Mouse (Mus musculus) C2C12 (cell line): ENCODE data around the gene Pbp2. TPM values are rescaled to one million over a fixed set of nuclear protein-coding genes. Genes with fewer than 3 reads are reported as not detected.

Source experiments
- H3K27me3 ChIP-seq: one replicate; pipeline ENCODE4 v1.6.1; 2011; ENCODE audit not compliant: control insufficient read depth, insufficient read depth, insufficient read length
- H3K36me3 ChIP-seq: one replicate; pipeline ENCODE4 v1.6.1; 2011; ENCODE audit not compliant: control insufficient read depth, insufficient read depth
- H3K4me3 ChIP-seq: one replicate; pipeline ENCODE4 v1.5.1; 2011; ENCODE audit warnings: mild to moderate bottlenecking, control low read depth; ENCODE audit not compliant: poor library complexity, insufficient read depth, severe bottlenecking
- H3K79me2 ChIP-seq: one replicate; pipeline ENCODE4 v1.6.1; 2011; ENCODE audit not compliant: control insufficient read depth, insufficient read depth
- H3K79me3 ChIP-seq: one replicate; pipeline ENCODE4 v1.6.1; 2011; ENCODE audit warnings: low read depth, control low read depth
- H3ac ChIP-seq: one replicate; pipeline ENCODE3; 2011; ENCODE audit warnings: low read depth; ENCODE audit not compliant: control insufficient read depth, insufficient read length
- CEBPB ChIP-seq: IDR thresholded peaks from one replicate; pipeline ENCODE4 v1.6.1; 2011; ENCODE audit warnings: low read depth, mild to moderate bottlenecking, control low read depth, moderate library complexity
- CTCF ChIP-seq: IDR thresholded peaks from one replicate; pipeline ENCODE4 v1.5.1; 2011; ENCODE audit not compliant: control insufficient read depth, insufficient read depth, insufficient read length
- FOSL1 ChIP-seq: IDR thresholded peaks from one replicate; pipeline ENCODE4 v1.8.0; 2011; ENCODE audit warnings: mild to moderate bottlenecking, low read length; ENCODE audit not compliant: poor library complexity, insufficient read depth, severe bottlenecking
- MAX ChIP-seq: IDR thresholded peaks from one replicate; pipeline ENCODE4 v1.6.1; 2011; ENCODE audit warnings: mild to moderate bottlenecking, control low read depth
- MYOD1 ChIP-seq: IDR thresholded peaks from one replicate; pipeline ENCODE4 v1.6.1; 2011; ENCODE audit warnings: low read depth; ENCODE audit not compliant: control insufficient read depth, insufficient read length
- MYOG ChIP-seq: IDR thresholded peaks from one replicate; pipeline ENCODE4 v1.6.1; 2011; ENCODE audit not compliant: control insufficient read depth, insufficient read length; ENCODE audit errors: extremely low read depth
- USF1 ChIP-seq: IDR thresholded peaks from one replicate; pipeline ENCODE4 v1.6.1; 2011; ENCODE audit warnings: low read depth, mild to moderate bottlenecking, control low read depth, moderate library complexity
- long read RNA-seq, 2 experiments: library from polyadenylated mRNA; unstranded; transcript quantifications; one replicate each; pipeline ENCODE4 v2.0.0; 2019 to 2020
- polyA plus RNA-seq: library from polyadenylated mRNA; unstranded; fragments of >200 nt; fragmentation: generic; extraction: Trizol; gene quantifications from one replicate; pipeline ENCODE4 v1.2.1, GENCODE M21; 2012; ENCODE audit warnings: missing spikeins

Gene Pbp2
- polyA plus RNA-seq: 0.41 TPM
- long read RNA-seq, experiment 1: 0 reads
- long read RNA-seq, experiment 2: 0 reads

DNA sequence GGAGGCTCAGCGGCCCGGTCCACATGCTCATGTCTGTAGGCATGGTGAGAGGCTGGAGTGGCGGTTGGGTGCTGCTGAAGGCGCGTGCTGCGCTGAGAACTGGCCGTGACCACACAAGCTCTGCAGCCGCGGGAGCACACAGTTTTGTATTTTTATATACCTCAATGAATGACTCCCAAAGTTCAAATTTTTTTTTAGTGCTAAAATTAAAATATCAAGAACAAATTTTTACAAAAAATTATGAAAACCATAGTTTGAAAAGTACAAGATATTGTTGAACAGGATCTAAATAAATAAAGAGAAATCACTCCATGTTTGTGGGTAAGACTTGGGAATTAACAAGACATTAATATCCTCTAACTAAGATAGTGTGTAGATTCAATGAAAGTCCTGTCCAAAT lies at the start of gene Pbp2:
Gene Pbp2 (minus strand): TSS at position 101 of the 400 bp plus-strand sequence.
- TF ChIP-seq MAX (no peak), CTCF (no peak), MYOD1 (no peak), MYOG (no peak)
- H3K79me3 ChIP-seq: no peaks in the 10 kb centered on the region
- H3K4me3 ChIP-seq: no peak within 1 kb of the TSS
- H3K36me3 ChIP-seq: no peaks in the 10 kb centered on the region
- no peaks in the 10 kb centered on the region for H3K27me3 ChIP-seq
- H3K79me2 ChIP-seq: no peaks in the 10 kb centered on the region
- H3ac ChIP-seq: no peak within 1 kb of the TSS

GRCm38 (mm10) chr6:135354953-135355352 lies 44.7 kb upstream of the Pbp2 start:
- H3K36me3 ChIP-seq: no peaks in the 10 kb centered on the region
- no peaks in the 10 kb centered on the region for H3K79me3 ChIP-seq
- H3K79me2 ChIP-seq: no peaks in the 10 kb centered on the region
- no peak overlapping the region for H3K4me3 ChIP-seq
- H3ac ChIP-seq: no peak overlapping the region
- H3K27me3 ChIP-seq: no peaks in the 10 kb centered on the region
- TF ChIP-seq MYOD1 (no peak), CEBPB (no peak), MYOG (no peak), MAX (no peak), CTCF (no peak), USF1 (no peak), FOSL1 (no peak)

DNA sequence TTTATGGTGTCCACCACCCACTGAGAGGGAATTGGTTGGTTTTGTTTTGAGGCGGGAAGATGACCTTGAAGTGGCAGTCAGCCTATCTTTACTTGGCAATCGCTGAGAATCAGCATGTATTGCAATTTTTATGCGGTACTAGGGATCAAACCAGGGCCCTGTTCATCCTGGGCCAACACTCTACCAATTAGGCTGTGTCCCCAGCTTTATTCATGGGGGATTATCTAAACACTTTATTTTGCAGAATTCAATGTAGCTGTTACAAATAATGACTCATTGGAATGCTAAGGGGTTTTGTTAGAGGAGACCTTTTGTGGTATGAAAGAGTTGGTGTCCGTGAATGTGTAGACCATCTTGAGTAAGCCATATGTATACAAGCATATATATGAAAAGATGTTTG lies 42.3 kb upstream of the Pbp2 start:
- no peaks in the 10 kb centered on the region for H3K79me2 ChIP-seq
- no peaks in the 10 kb centered on the region for H3K36me3 ChIP-seq
- no peaks in the 10 kb centered on the region for H3K79me3 ChIP-seq
- H3K4me3 ChIP-seq: no peak overlapping the region
- no peak overlapping the region for H3ac ChIP-seq
- H3K27me3 ChIP-seq: no peaks in the 10 kb centered on the region
- no peak for TF ChIP-seq MAX
- no peak for TF ChIP-seq CTCF
- TF ChIP-seq MYOG: no peak
- no peak for TF ChIP-seq MYOD1
- no peak for TF ChIP-seq CEBPB

- H3K27me3 ChIP-seq: no peaks in the 10 kb centered on the region
- H3K36me3 ChIP-seq: no peaks in the 10 kb centered on the region
- H3K4me3 ChIP-seq: no peak overlapping the region
- no peaks in the 10 kb centered on the region for H3K79me2 ChIP-seq
- peak overlapping the region; percentile 66 for H3ac ChIP-seq
- no peaks in the 10 kb centered on the region for H3K79me3 ChIP-seq
- TF ChIP-seq MYOD1 (peak; percentile 91), USF1 (no peak), MAX (peak; percentile 91), CEBPB (no peak), FOSL1 (no peak), MYOG (no peak), CTCF (no peak)
Measured at GRCm38 (mm10) chr6:135351638-135352302, 41.6 kb upstream of the Pbp2 start.

GRCm38 (mm10) chr6:135341076-135341378 lies 30.8 kb upstream of the Pbp2 start:
- no peak overlapping the region for H3ac ChIP-seq
- TF ChIP-seq MYOD1 (no peak), FOSL1 (no peak), MAX (no peak)
- H3K79me3 ChIP-seq: no peaks in the 10 kb centered on the region
- H3K27me3 ChIP-seq: no peaks in the 10 kb centered on the region
- H3K79me2 ChIP-seq: no peaks in the 10 kb centered on the region
- no peaks in the 10 kb centered on the region for H3K36me3 ChIP-seq
- H3K4me3 ChIP-seq: no peak overlapping the region

- no peak overlapping the region for H3ac ChIP-seq
- TF ChIP-seq MYOG (no peak), USF1 (no peak), FOSL1 (no peak), CEBPB (no peak), CTCF (no peak), MYOD1 (no peak), MAX (no peak)
- no peaks in the 10 kb centered on the region for H3K79me2 ChIP-seq
- H3K4me3 ChIP-seq: no peak overlapping the region
- H3K79me3 ChIP-seq: no peaks in the 10 kb centered on the region
- H3K27me3 ChIP-seq: no peaks in the 10 kb centered on the region
- H3K36me3 ChIP-seq: no peaks in the 10 kb centered on the region
Measured at GRCm38 (mm10) chr6:135340355-135341075, 30.3 kb upstream of the Pbp2 start.
